Mouse (Mus musculus) limb, embryonic 14.5 days (tissue): Measurements from ENCODE around the gene Adamts1. TPM values are rescaled to one million over a fixed set of nuclear protein-coding genes. Genes with fewer than 3 reads are reported as not detected.

ENCODE experiments used
- ATAC-seq: fragments of 200-750 bp; cut with Nextera tagmentation; 2 replicates; pipeline ENCODE4 v1.8.0; 2017; ENCODE audit warnings: low read depth, moderate number of reproducible peaks, moderate TSS enrichment; ENCODE audit not compliant: low FRiP score
- DNase-seq: peaks from one replicate; pipeline ENCODE4 v3.0.0-alpha.2; 2015; ENCODE audit warnings: low spot score
- H3K27ac ChIP-seq: fragments of 300-500 bp; sonication (generic); replicated peaks from 2 replicates; pipeline ENCODE4 v1.5.1; 2014; ENCODE audit warnings: low read depth, mild to moderate bottlenecking, low read length, moderate library complexity, mixed read lengths
- H3K27me3 ChIP-seq: fragments of 300-500 bp; sonication (generic); 2 replicates; pipeline ENCODE4 v1.6.1; 2014; ENCODE audit warnings: low read length, mixed read lengths; ENCODE audit not compliant: control insufficient read depth, insufficient read depth
- H3K36me3 ChIP-seq: fragments of 300-500 bp; sonication (generic); 2 replicates; pipeline ENCODE4 v1.6.1; 2014; ENCODE audit warnings: mild to moderate bottlenecking, low read length, moderate library complexity, mixed read lengths; ENCODE audit not compliant: control insufficient read depth, insufficient read depth
- H3K4me1 ChIP-seq: fragments of 300-500 bp; sonication (generic); 2 replicates; pipeline ENCODE4 v1.6.1; 2014; ENCODE audit warnings: antibody characterized with exemption, low read length, mixed read lengths; ENCODE audit not compliant: control insufficient read depth, insufficient read depth
- H3K4me2 ChIP-seq: fragments of 300-500 bp; sonication (generic); replicated peaks from 2 replicates; pipeline ENCODE4 v1.6.1; 2014; ENCODE audit warnings: low read depth, mild to moderate bottlenecking, low read length, moderate library complexity; ENCODE audit not compliant: severe bottlenecking
- H3K4me3 ChIP-seq: fragments of 300-500 bp; sonication (generic); replicated peaks from 2 replicates; pipeline ENCODE4 v1.5.1; 2014; ENCODE audit warnings: low read length
- H3K9ac ChIP-seq: fragments of 300-500 bp; sonication (generic); 2 replicates; pipeline ENCODE4 v1.6.1; 2014; ENCODE audit warnings: mild to moderate bottlenecking, low read depth, low read length, moderate library complexity; ENCODE audit not compliant: severe bottlenecking
- H3K9me3 ChIP-seq: fragments of 300-500 bp; sonication (generic); 2 replicates; pipeline ENCODE4 v1.6.1; 2016; ENCODE audit warnings: low read length; ENCODE audit not compliant: control insufficient read depth
- POLR2A ChIP-seq: fragments of 200-500 bp; IDR thresholded peaks from 2 replicates; pipeline ENCODE4 v1.8.0; 2012; ENCODE audit warnings: inconsistent platforms, mild to moderate bottlenecking, moderate library complexity, borderline replicate concordance; ENCODE audit not compliant: insufficient read depth, insufficient read length; ENCODE audit errors: extremely low read depth
- WGBS: fragments of 180-500 bp; shearing (Covaris S2); extraction: QIAGEN DNeasy Blood & Tissue Kit; methylation state at CpG from one replicate; pipeline ENCODE4 v1.1.7; 2014; 5-methylcytosine and 5-hydroxymethylcytosine counted together
- polyA plus RNA-seq, 2 experiments: library from polyadenylated mRNA; depleted of rRNA in 1 of 2; stranded (reverse) in 1 of 2; unstranded in 1 of 2; fragments of >200 nt; fragmentation: Nextera tagmentation in 1 of 2; extraction: Ambion mirVana in 1 of 2; gene quantifications; 2 replicates each; pipeline versions ENCODE4 v1.2.1 to v1.2.3; 2012 to 2014

The Adamts1 gene
- polyA plus RNA-seq, 2 experiments = 43.0 to 43.1 TPM

- no peak overlapping the region for H3K9ac ChIP-seq
- no peaks in the 10 kb centered on the region for H3K36me3 ChIP-seq
- peaks cover 18% of the 10 kb centered on the region; the same call in 1 of the 2 replicates for H3K4me1 ChIP-seq
- no peak overlapping the region for H3K4me3 ChIP-seq
- H3K4me2 ChIP-seq = no peak overlapping the region
- peak; percentile 27 for DNase-seq
- H3K27me3 ChIP-seq = no peaks in the 10 kb centered on the region
- no peaks in the 10 kb centered on the region for H3K9me3 ChIP-seq
- no peak for TF ChIP-seq POLR2A
- WGBS = 22% methylated on average over 8 of the region's 8 CpGs
- no peak for ATAC-seq
- H3K27ac ChIP-seq = no peak overlapping the region
These were observed 37.2 kb downstream of the Adamts1 start for GRCm38 (mm10) chr16:85765697-85766096.

- no peak for TF ChIP-seq POLR2A
- Histone ChIP-seq H3K27ac (no peak overlapping the region), H3K36me3 (no peaks in the 10 kb centered on the region), H3K4me2 (no peak overlapping the region), H3K9me3 (no peaks in the 10 kb centered on the region), H3K27me3 (no peaks in the 10 kb centered on the region), H3K4me3 (no peak overlapping the region), H3K4me1 (peaks cover 18% of the 10 kb centered on the region; the same call in 1 of the 2 replicates), H3K9ac (no peak overlapping the region)
- ATAC-seq (no peak), DNase-seq (no peak)
- 90% methylated on average over 6 of the region's 6 CpGs for WGBS
These were observed 37.7 kb downstream of the Adamts1 start for GRCm38 (mm10) chr16:85765167-85765566.

DNA sequence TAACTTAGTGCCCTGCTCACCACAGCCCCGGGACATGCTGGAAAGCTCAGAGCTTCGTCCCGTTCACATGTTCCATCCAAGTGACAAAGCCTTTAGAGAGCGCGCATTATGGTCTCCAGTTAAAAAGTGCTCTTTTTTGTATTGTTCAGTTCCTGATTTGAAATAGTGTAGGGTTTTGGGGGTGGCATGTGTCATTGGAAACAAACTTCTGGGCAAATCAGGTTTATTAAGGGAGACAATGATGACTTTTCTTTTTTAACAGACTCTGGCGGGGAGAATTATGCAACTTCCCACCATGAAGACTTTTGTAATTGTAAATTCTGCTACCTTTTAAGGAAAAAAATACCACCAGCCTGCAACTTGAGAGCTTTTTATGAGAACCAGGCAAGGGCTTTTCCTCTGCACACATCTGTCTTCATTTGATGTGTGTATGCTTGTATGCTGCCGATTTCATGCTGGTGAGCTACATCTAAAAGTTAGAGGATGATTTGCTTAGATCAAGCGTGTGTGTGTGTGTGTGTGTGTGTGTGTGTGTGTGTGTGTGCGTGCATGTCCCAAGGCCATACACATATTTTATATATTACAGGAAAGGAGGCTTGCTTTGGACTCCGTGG lies 40.8 kb downstream of the Adamts1 start:
- Histone ChIP-seq H3K4me2 (no peak overlapping the region), H3K36me3 (no peaks in the 10 kb centered on the region), H3K27ac (no peak overlapping the region), H3K4me3 (no peak overlapping the region), H3K4me1 (peaks cover 18% of the 10 kb centered on the region; the same call in 1 of the 2 replicates), H3K9ac (no peak overlapping the region), H3K27me3 (no peaks in the 10 kb centered on the region), H3K9me3 (no peaks in the 10 kb centered on the region)
- WGBS = 43% methylated on average over 10 of the region's 10 CpGs
- TF ChIP-seq POLR2A = no peak
- ATAC-seq = no peak
- DNase-seq = no peak

- ATAC-seq (no peak), DNase-seq (no peak)
- no peaks in the 10 kb centered on the region for H3K27me3 ChIP-seq
- 63% methylated on average over 7 of the region's 7 CpGs for WGBS
- H3K4me3 ChIP-seq = no peak overlapping the region
- no peak for TF ChIP-seq POLR2A
- no peaks in the 10 kb centered on the region for H3K36me3 ChIP-seq
- H3K27ac ChIP-seq = no peak overlapping the region
- peaks cover 13% of the 10 kb centered on the region; the same call in 1 of the 2 replicates for H3K4me1 ChIP-seq
- H3K9me3 ChIP-seq = no peaks in the 10 kb centered on the region
- H3K9ac ChIP-seq = no peak overlapping the region
- H3K4me2 ChIP-seq = no peak overlapping the region
These were observed 41.8 kb downstream of the Adamts1 start for GRCm38 (mm10) chr16:85760961-85761580.

DNA sequence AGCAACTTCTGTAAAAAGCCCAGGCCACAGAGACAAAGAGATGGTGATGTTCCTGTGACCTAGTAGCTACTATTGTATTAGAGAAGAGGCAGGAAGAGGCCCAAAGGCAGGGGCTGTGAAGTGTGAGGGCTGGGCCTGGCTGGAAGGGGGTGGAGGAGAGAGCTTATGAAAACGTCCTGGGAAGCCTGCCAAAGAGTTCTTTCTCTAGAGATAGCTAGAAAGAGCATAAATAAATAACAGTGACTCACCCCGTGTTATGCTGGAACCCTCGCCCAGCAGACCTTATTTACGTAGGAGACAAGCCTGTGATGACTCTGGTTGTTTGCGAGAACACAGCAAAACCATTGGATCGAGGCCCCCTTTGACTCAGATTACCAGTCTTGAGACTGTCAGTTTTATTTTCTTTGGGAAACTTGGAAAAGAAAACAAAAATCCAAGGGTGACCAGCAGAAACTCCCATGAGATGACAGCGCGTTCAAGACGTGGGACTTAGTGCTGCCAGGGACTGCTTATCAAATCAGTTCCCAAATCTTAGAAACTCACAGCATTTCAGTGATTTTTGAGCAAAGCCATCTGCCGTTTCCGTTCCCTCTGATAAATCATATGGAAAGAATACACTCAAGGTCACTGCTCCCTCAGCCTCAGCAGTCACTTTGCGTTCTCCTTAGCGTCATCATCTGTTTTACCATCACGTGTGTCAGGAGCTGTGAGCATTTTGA lies 46.7 kb downstream of the Adamts1 start:
- Histone ChIP-seq H3K27me3 (no peaks in the 10 kb centered on the region), H3K36me3 (no peaks in the 10 kb centered on the region), H3K4me1 (peaks cover 1% of the 10 kb centered on the region; the same call in 1 of the 2 replicates), H3K4me3 (no peak overlapping the region), H3K27ac (no peak overlapping the region), H3K4me2 (no peak overlapping the region), H3K9me3 (no peaks in the 10 kb centered on the region), H3K9ac (no peak overlapping the region)
- DNase-seq (peak; percentile 94), ATAC-seq (peak; percentile 67; the same call in 1 of the 2 replicates)
- WGBS = 59% methylated on average over 14 of the region's 14 CpGs
- TF ChIP-seq POLR2A = no peak
